Mouse (Mus musculus) adrenal gland, adult 18-20 months (tissue): ENCODE measurements around the gene Crym. TPM values are rescaled to one million over a fixed set of nuclear protein-coding genes. Genes with fewer than 3 reads are reported as not detected.

Experiments
- DNase-seq, 2 experiments: peaks; one replicate each; pipeline ENCODE4 v3.0.0; 2021 to 2022; ENCODE audit warnings: low spot score in 2 of 2
- total RNA-seq, 2 experiments: library from RNA; stranded (reverse); gene quantifications; 1 replicate in 1 of 2; 2 replicates in 1 of 2; pipeline ENCODE4 v1.2.3; 2021

Gene Crym
- total RNA-seq, 2 experiments from 2014 or later = 1.2 to 3.6 TPM

GRCm38 (mm10) chr7:120163581-120164251, 38.2 kb downstream of the Crym start:
- no peak for DNase-seq

DNA sequence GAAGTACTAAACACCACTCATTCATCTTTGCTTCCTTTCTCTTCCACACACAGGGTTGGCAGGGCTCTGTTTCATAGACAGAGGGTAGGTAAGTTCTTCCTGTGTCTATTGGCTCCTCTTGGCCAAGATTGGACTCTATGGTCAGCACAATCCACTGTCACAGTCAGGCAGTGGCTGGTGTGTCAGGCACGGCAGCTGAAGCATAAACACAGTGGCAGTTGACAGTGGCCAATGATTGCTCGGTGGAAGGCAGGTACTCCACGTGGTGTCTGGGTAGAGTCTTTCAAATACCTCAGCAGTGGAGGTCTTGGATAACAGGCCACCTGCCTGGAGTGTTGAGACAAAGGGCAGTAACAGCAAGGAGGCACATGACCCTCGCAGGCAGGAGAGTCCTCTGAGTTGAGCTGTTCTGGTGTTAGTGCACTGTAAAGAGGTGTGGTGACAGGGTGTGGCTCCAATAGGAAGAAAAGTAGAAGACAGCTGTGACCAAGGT, 43.7 kb downstream of the Crym start:
- no peak for DNase-seq

DNA sequence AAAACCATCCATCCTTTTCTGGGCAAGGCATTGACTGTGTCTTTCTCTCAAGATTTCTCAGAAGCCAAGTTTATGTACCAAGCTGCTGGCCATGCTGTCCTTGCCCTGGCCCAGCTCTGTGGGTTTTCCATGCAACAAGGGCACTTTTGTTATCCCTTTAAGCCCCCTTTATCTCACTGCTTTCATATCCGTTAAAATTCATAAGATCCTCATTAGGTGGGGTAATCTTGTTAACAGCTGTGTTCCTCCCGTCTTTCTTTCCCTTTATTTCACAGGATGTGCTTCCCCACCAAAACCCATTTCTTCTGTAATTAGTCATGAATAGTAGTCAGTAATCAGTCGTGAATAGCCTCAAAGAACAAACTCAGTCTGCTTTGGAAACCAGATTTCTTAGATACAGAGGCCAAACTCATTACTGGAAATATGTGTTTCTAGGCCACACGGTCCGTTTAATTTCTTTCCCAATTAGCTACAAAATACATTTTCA, 44.3 kb downstream of the Crym start:
- no peak for DNase-seq

DNA sequence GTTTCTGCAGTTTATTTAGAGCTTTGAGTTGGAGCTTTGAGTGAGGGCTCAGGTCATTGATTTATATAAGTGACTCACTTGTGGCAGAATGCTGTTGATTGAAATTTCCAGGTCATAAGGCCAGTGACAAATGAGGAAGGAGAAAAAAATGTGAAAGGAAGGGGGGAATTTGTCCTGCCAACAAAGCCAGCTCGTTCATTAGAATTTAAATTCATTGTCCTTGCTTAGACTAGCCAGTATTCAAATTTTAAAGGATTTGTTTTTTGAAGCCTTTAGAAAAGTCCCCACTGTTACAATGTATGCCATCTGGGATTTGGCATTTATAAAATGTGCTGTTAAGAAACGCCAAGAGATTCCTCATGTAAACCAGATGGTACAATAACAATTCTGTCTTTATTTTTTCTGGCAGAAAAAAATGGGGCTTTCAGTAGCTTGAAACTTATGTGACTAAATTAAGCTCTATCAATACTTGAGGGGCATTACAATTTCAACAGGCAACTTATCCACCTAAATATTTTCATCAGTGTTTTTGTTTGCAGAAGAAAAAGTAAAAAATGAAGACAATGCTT, 45.0 kb downstream of the Crym start:
- no peak for DNase-seq

DNA sequence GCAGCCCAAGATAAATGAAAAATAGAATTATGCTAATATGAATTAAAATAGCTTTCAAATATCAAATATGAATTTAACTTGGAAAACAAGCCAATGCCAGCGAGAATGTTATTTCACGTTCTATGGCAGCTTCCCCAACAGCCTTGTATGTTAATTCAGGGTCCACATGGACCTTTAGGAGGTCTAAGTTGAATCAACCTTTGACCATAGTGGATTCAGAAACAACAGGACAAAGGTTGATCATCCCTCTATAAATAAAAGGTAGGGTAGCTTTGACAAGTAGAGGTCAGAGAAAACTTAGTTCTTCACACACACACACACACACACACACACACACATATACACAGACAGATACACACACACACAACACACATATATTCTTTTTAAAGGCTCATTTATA, 51.0 kb downstream of the Crym start:
- no peak for DNase-seq

DNA sequence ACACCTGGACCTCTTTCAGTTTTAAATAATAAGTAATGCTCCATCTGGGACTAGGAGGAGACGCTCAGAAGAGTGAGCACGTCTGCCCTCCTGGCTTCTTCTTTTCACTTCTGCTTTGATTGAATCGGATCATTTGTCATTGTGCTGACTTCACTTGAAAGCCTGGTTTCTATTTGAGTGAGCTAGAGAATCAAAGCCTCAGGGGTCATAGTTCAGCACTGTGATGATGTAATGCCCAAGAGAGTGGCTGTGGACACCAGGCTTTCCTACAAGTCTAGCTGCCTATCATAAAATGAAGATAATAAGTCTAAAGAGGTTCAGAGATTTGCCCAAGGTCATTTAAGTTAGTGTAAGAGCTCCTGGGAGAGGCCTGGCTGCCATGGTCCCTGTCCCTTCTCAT, 51.7 kb downstream of the Crym start:
- DNase-seq = no peak

GRCm38 (mm10) chr7:120145191-120145590, 56.7 kb downstream of the Crym start, which contains the start of gene Zp2:
Zp2 (minus strand) TSS chr7:120145291.
- DNase-seq = no peak

DNA sequence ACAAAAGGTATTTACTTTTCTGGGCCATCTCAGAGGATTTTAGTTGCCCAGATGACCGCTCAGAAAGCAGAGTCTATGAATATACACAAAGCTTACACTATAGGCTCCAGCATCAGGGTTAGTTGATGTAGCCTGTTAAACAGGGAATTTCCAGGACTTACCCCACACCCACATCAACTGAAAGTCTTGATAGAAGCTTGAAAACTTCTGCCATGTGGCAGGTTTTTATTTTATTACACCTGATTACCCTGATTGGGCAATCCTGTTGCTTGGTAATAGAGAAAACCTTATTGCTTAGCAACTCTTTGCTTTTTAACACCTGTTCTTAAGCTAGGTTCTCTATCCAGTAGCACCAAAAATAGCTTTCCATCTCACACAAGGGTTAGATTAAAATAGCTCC, 59.2 kb downstream of the Crym start:
- no peak for DNase-seq

Other genes starting within 250 kb of the Crym start
- under 1 TPM; 0.03 to 0.26 TPM for gene Dnah3, start 106.8 kb downstream of the Crym start, total RNA-seq
- 100 to 1,000 TPM in 1 of 2 experiments, 10 to 100 TPM in 1; 74.7 to 102 TPM for gene Tmem159, start 99.8 kb downstream of the Crym start, total RNA-seq
- not detected for gene Zp2, start 56.8 kb downstream of the Crym start, total RNA-seq
- under 1 TPM; 0.22 to 0.33 TPM for gene Anks4b, start 28.3 kb downstream of the Crym start, total RNA-seq
- not detected for gene Abca14, start 1.9 kb upstream of the Crym start, total RNA-seq
- gene Abca15, start 126.6 kb upstream of the Crym start, total RNA-seq = not detected
- gene Abca16, start 207.5 kb upstream of the Crym start, total RNA-seq = not detected